Mouse (Mus musculus) activated CD4-positive, CD25-positive, alpha-beta regulatory T cell, adult 4 months (primary cell): ENCODE results near the gene March2. TPM values are rescaled to one million over a fixed set of nuclear protein-coding genes. Genes with fewer than 3 reads are reported as not detected.

ENCODE experiments used
- polyA plus RNA-seq, 2 experiments: library from polyadenylated mRNA; unstranded; fragments of 100-300 nt; shearing (Covaris generic); gene quantifications; one replicate each; pipeline ENCODE4 v1.2.1; 2017

Gene March2
- polyA plus RNA-seq, 2 experiments from 2014 or later, result 27.2 to 33.5 TPM

Other genes with a start within 250 kb of the March2 start
- gene Adamts10, start 194.5 kb downstream of the March2 start, polyA plus RNA-seq, result 10 to 100 TPM; 49.7 to 56.7 TPM
- 10 to 100 TPM; 70.7 to 88.5 TPM for gene Myo1f, start 163.0 kb downstream of the March2 start, polyA plus RNA-seq
- 10 to 100 TPM; 53.6 to 65.2 TPM for gene Zfp414, start 89.6 kb downstream of the March2 start, polyA plus RNA-seq
- gene Pram1, start 80.6 kb downstream of the March2 start, polyA plus RNA-seq, result under 1 TPM; 0.40 to 0.85 TPM
- 100 to 1,000 TPM; 338 to 341 TPM for gene Hnrnpm, start 31.8 kb downstream of the March2 start, polyA plus RNA-seq
- 100 to 1,000 TPM; 227 to 308 TPM for gene Rab11b, start 41.9 kb upstream of the March2 start, polyA plus RNA-seq
- gene Angptl4, start 63.2 kb upstream of the March2 start, polyA plus RNA-seq, result 1 to 10 TPM; 3.7 to 4.8 TPM
- 1 to 10 TPM; 1.9 to 3.3 TPM for gene Kank3, start 91.8 kb upstream of the March2 start, polyA plus RNA-seq
- 1,000 to 10,000 TPM; 1,524 to 2,342 TPM for gene Rps28, start 105.9 kb upstream of the March2 start, polyA plus RNA-seq
- 100 to 1,000 TPM; 389 to 432 TPM for gene Ndufa7, start 105.9 kb upstream of the March2 start, polyA plus RNA-seq
- 10 to 100 TPM; 11.4 to 15.9 TPM for gene Cd320, start 124.4 kb upstream of the March2 start, polyA plus RNA-seq
- gene Gm7029, start 155.2 kb upstream of the March2 start, polyA plus RNA-seq, result not detected
- 1 to 10 TPM; 1.5 to 2.5 TPM for gene Kifc1, start 172.0 kb upstream of the March2 start, polyA plus RNA-seq
- 10 to 100 TPM in 1 of 2 experiments, 1 to 10 TPM in 1; 6.5 to 15.4 TPM for gene Platr17, start 186.5 kb upstream of the March2 start, polyA plus RNA-seq
- gene Daxx, start 190.7 kb upstream of the March2 start, polyA plus RNA-seq, result 100 to 1,000 TPM in 1 of 2 experiments, 10 to 100 TPM in 1; 97.4 to 149 TPM
- gene Tapbp, start 197.2 kb upstream of the March2 start, polyA plus RNA-seq, result 100 to 1,000 TPM; 299 to 436 TPM
- 1 to 10 TPM; 4.1 to 4.7 TPM for gene Zbtb22, start 197.2 kb upstream of the March2 start, polyA plus RNA-seq
- gene Rgl2, start 210.9 kb upstream of the March2 start, polyA plus RNA-seq, result 10 to 100 TPM; 26.5 to 34.3 TPM
- gene Pfdn6, start 221.7 kb upstream of the March2 start, polyA plus RNA-seq, result 100 to 1,000 TPM; 113 to 146 TPM
- 10 to 100 TPM; 11.8 to 16.6 TPM for gene Wdr46, start 222.0 kb upstream of the March2 start, polyA plus RNA-seq
- gene B3galt4, start 232.8 kb upstream of the March2 start, polyA plus RNA-seq, result 10 to 100 TPM; 18.7 to 19.0 TPM
- gene Vps52, start 237.1 kb upstream of the March2 start, polyA plus RNA-seq, result 10 to 100 TPM; 25.1 to 28.2 TPM
- gene Rps18, start 237.3 kb upstream of the March2 start, polyA plus RNA-seq, result 1,000 to 10,000 TPM; 6,680 to 7,218 TPM